ENCODE assay signal across 14 mouse cellular contexts in genomic region chr9:53380595-53380994, GRCm38 (mm10). TPM values are rescaled to one million over a fixed set of nuclear protein-coding genes. Genes with fewer than 3 reads are reported as not detected.
A peak's percentile ranks its signal among the peaks of the same experiment; 100 is the strongest.
DNase-seq lines count a peak whose midpoint lies in the region; ATAC-seq lines count a peak whose summit lies in the region.
"Had no signal": no experiment of that assay in that cellular context is flagged by ENCODE, and none has a peak within 500 bp of the region (broad histone marks: within the 10 kb centered on the region; RNA-seq: fewer than 3 reads in every experiment).

No protein-coding gene starts in this region.

- DNase-seq in CD4-positive helper T cell, adult 2 months (ENCODE audit: low read depth, low spot score) = peak; percentile 51
- DNase-seq in induced T-regulatory cell, adult 2 months (ENCODE audit: low read depth) = peak; percentile 26
- peak; percentile 22 for DNase-seq in naive thymus-derived CD4-positive, alpha-beta T cell, adult 2 months (ENCODE audit: low read depth)
- no peak for DNase-seq in MN1 (ENCODE audit: low spot score)
- DNase-seq in adrenal gland, postnatal 10 days = no peak
- DNase-seq: adrenal gland, adult 2 months; adrenal gland, postnatal 14 days; adrenal gland, postnatal 36 days; B cell, adult 2 months had no signal

- no peaks in the 10 kb centered on the region for H3K36me3 ChIP-seq in forebrain, embryonic 13.5 days (ENCODE audit: poor library complexity, severe bottlenecking)
- H3K36me3 ChIP-seq: embryonic facial prominence, embryonic 10.5 days; embryonic facial prominence, embryonic 12.5 days had no signal

- no peaks in the 10 kb centered on the region for H3K9me3 ChIP-seq in forebrain, embryonic 13.5 days (replicated peaks)
- H3K9me3 ChIP-seq: embryonic facial prominence, embryonic 10.5 days; embryonic facial prominence, embryonic 12.5 days had no signal

- H3K4me2 ChIP-seq in forebrain, embryonic 13.5 days = no peak overlapping the region
- H3K4me2 ChIP-seq: embryonic facial prominence, embryonic 12.5 days had no signal

- no peak overlapping the region for H3K9ac ChIP-seq in forebrain, embryonic 13.5 days
- H3K9ac ChIP-seq: embryonic facial prominence, embryonic 12.5 days had no signal

- peaks cover 8% of the 10 kb centered on the region; the same call in 1 of the 2 replicates for H3K4me1 ChIP-seq in forebrain, embryonic 13.5 days
- H3K4me1 ChIP-seq: embryonic facial prominence, embryonic 12.5 days had no signal

- no peak overlapping the region for H3K27ac ChIP-seq in forebrain, embryonic 13.5 days
- H3K27ac ChIP-seq: embryonic facial prominence, embryonic 10.5 days; embryonic facial prominence, embryonic 12.5 days had no signal

- no peak overlapping the region for H3K4me3 ChIP-seq in forebrain, embryonic 13.5 days
- H3K4me3 ChIP-seq: embryonic facial prominence, embryonic 10.5 days; embryonic facial prominence, embryonic 12.5 days had no signal

- ATAC-seq in forebrain, embryonic 13.5 days = no peak
- ATAC-seq: forebrain, embryonic 14.5 days; forebrain, embryonic 16.5 days had no signal

- WGBS in forebrain, embryonic 13.5 days = 88% methylated on average over 2 of the region's 2 CpGs

- no peaks in the 10 kb centered on the region for H3K27me3 ChIP-seq in forebrain, embryonic 13.5 days
- H3K27me3 ChIP-seq: embryonic facial prominence, embryonic 12.5 days had no signal

RNA-seq across cellular contexts. Expression of gene Kdelc2, which starts 3.2 kb away (rescaled TPM):
- 4.3 and 4.9 TPM in 2 replicates for polyA plus RNA-seq in forebrain, embryonic 13.5 days (2015; fragmentation: Nextera tagmentation; extraction: Ambion mirVana)
- total RNA-seq in adrenal gland, postnatal 10 days (2021) = 10 to 100 TPM; 14.5 to 15.6 TPM

RNA-seq across cellular contexts. Expression of gene 4930550C14Rik, which starts 21.5 kb away (rescaled TPM):
- 0.13 TPM in 2 replicates for polyA plus RNA-seq in forebrain, embryonic 13.5 days (2015; fragmentation: Nextera tagmentation; extraction: Ambion mirVana)
- total RNA-seq in adrenal gland, postnatal 10 days (2021) = 1 to 10 TPM; 1.6 to 2.0 TPM

Comparison
In these comparisons a context has a peak if more than half of its experiments do, and no peak if none do; other contexts are left out.
1. DNase-seq: peak in CD4-positive helper T cell, adult 2 months (single experiment), induced T-regulatory cell, adult 2 months (single experiment) and naive thymus-derived CD4-positive, alpha-beta T cell, adult 2 months (single experiment); none in MN1 (single experiment) and adrenal gland, postnatal 10 days (single experiment).